Mouse (Mus musculus): ENCODE data around the gene Inpp4a. TPM values are rescaled to one million over a fixed set of nuclear protein-coding genes. Genes with fewer than 3 reads are reported as not detected.

Inpp4a gene
- 25.3 and 25.4 TPM in 2 replicates for total RNA-seq (2021)
- long read RNA-seq, partial matches to known transcripts: 0 of 5 reads
- long read RNA-seq, other reads (novel, unspliced or antisense): 4 of 5 reads

- peak; percentile 99 for DNase-seq
Observed at GRCm38 (mm10) chr1:37299540-37300491, at the start of gene Inpp4a. Gene Inpp4a (plus strand): TSS chr1:37299865.

- peak; percentile 84 for DNase-seq
Observed at GRCm38 (mm10) chr1:37250643-37251310, 48.9 kb upstream of the Inpp4a start.

GRCm38 (mm10) chr1:37258443-37258842, 41.2 kb upstream of the Inpp4a start:
- DNase-seq: no peak

- peak; percentile 42 for DNase-seq
Observed at GRCm38 (mm10) chr1:37272464-37272863, 27.2 kb upstream of the Inpp4a start.

GRCm38 (mm10) chr1:37286556-37286955, 13.1 kb upstream of the Inpp4a start:
- no peak for DNase-seq

- DNase-seq: peak; percentile 68
Observed at GRCm38 (mm10) chr1:37287748-37288147, 11.9 kb upstream of the Inpp4a start.

- peak; percentile 41 for DNase-seq
Observed at GRCm38 (mm10) chr1:37288181-37288935, 11.3 kb upstream of the Inpp4a start.

- no peak for DNase-seq
Observed at GRCm38 (mm10) chr1:37288941-37289340, 10.7 kb upstream of the Inpp4a start.

GRCm38 (mm10) chr1:37296414-37296813, 3.3 kb upstream of the Inpp4a start:
- DNase-seq: no peak

GRCm38 (mm10) chr1:37298904-37299303, 761 bp upstream of the Inpp4a start:
- no peak for DNase-seq

GRCm38 (mm10) chr1:37300650-37301049, 985 bp downstream of the Inpp4a start:
- DNase-seq: no peak

- no peak for DNase-seq
Observed at GRCm38 (mm10) chr1:37302801-37303200, 3.1 kb downstream of the Inpp4a start.

GRCm38 (mm10) chr1:37305691-37306287, 6.1 kb downstream of the Inpp4a start:
- DNase-seq: no peak

GRCm38 (mm10) chr1:37307586-37307985, 7.9 kb downstream of the Inpp4a start:
- DNase-seq: no peak

- DNase-seq: no peak
Observed at GRCm38 (mm10) chr1:37308021-37308742, 8.5 kb downstream of the Inpp4a start.

- DNase-seq: no peak
Observed at GRCm38 (mm10) chr1:37308743-37309100, 9.1 kb downstream of the Inpp4a start.

GRCm38 (mm10) chr1:37309939-37310515, 10.4 kb downstream of the Inpp4a start:
- no peak for DNase-seq

GRCm38 (mm10) chr1:37314338-37314737, 14.7 kb downstream of the Inpp4a start:
- DNase-seq: no peak

- DNase-seq: no peak
Observed at GRCm38 (mm10) chr1:37317644-37318285, 18.1 kb downstream of the Inpp4a start.

- DNase-seq: no peak
Observed at GRCm38 (mm10) chr1:37318558-37318957, 18.9 kb downstream of the Inpp4a start.

Data from adrenal gland, postnatal 25 days (tissue).